Mouse (Mus musculus) intestine, embryonic 14.5 days (tissue): ENCODE results near the gene Uqcc3. TPM values are rescaled to one million over a fixed set of nuclear protein-coding genes. Genes with fewer than 3 reads are reported as not detected.

ENCODE experiments used
- ATAC-seq: fragments of 200-750 bp; cut with Nextera tagmentation; replicated peaks from 2 replicates; pipeline ENCODE4 v1.8.0; 2017; ENCODE audit warnings: low read depth, moderate number of reproducible peaks, moderate TSS enrichment, moderate library complexity; ENCODE audit not compliant: low FRiP score, low TSS enrichment
- DNase-seq: peaks from one replicate; pipeline ENCODE4 v3.0.0-alpha.2; 2018; ENCODE audit warnings: low spot score
- H3K27ac ChIP-seq: fragments of 300-500 bp; sonication (generic); 2 replicates; pipeline ENCODE4 v1.5.1; 2014; ENCODE audit warnings: low read depth, mild to moderate bottlenecking, control low read depth
- H3K27me3 ChIP-seq: fragments of 300-500 bp; sonication (generic); replicated peaks from 2 replicates; pipeline ENCODE4 v1.6.1; 2014; ENCODE audit warnings: low read length, control low read depth; ENCODE audit not compliant: control insufficient read depth, insufficient read depth
- H3K36me3 ChIP-seq: fragments of 300-500 bp; sonication (generic); 2 replicates; pipeline ENCODE4 v1.6.1; 2014; ENCODE audit warnings: low read length, control low read depth; ENCODE audit not compliant: control insufficient read depth, insufficient read depth
- H3K4me1 ChIP-seq: fragments of 300-500 bp; sonication (generic); replicated peaks from 2 replicates; pipeline ENCODE4 v1.6.1; 2014; ENCODE audit warnings: low read length, control low read depth, mixed read lengths; ENCODE audit not compliant: control insufficient read depth, insufficient read depth
- H3K4me2 ChIP-seq: fragments of 300-500 bp; sonication (generic); 2 replicates; pipeline ENCODE4 v1.6.1; 2014; ENCODE audit warnings: low read length
- H3K4me3 ChIP-seq: fragments of 300-500 bp; sonication (generic); 2 replicates; pipeline ENCODE4 v1.5.1; 2014; ENCODE audit warnings: low read depth, low read length, control low read depth, mixed read lengths
- H3K9ac ChIP-seq: fragments of 300-500 bp; sonication (generic); 2 replicates; pipeline ENCODE4 v1.6.1; 2014; ENCODE audit warnings: mild to moderate bottlenecking, low read length
- H3K9me3 ChIP-seq: fragments of 300-500 bp; sonication (generic); 2 replicates; pipeline ENCODE4 v1.6.1; 2016; ENCODE audit warnings: low read length, control low read depth; ENCODE audit not compliant: control insufficient read depth
- WGBS: fragments of 180-500 bp; shearing (Covaris S2); extraction: QIAGEN DNeasy Blood & Tissue Kit; methylation state at CpG from one replicate; pipeline ENCODE4 v1.1.7; 2014; 5-methylcytosine and 5-hydroxymethylcytosine counted together
- polyA plus RNA-seq: library from polyadenylated mRNA; unstranded; fragments of >200 nt; fragmentation: Nextera tagmentation; extraction: Ambion mirVana; gene quantifications from 2 replicates; pipeline ENCODE4 v1.2.1, GENCODE M21; 2014

The Uqcc3 gene
- polyA plus RNA-seq, 1 experiment from 2014 or later, result 57.1 TPM

GRCm38 (mm10) chr19:8920073-8920736 is 39.5 kb upstream of the Uqcc3 start, which contains the start of gene B3gat3:
Gene B3gat3, plus strand, starts transcription at chr19:8920374.
- no peaks in the 10 kb centered on the region for H3K9me3 ChIP-seq
- H3K4me3 ChIP-seq, result peak within 1 kb of the TSS; percentile 87
- ATAC-seq (peak; percentile 98), DNase-seq (peak; percentile 95)
- H3K4me1 ChIP-seq, result peaks cover 11% of the 10 kb centered on the region
- peak within 1 kb of the TSS; percentile 78 for H3K9ac ChIP-seq
- no peaks in the 10 kb centered on the region for H3K27me3 ChIP-seq
- 2% methylated on average over 40 of the region's 50 CpGs for WGBS
- peaks cover 33% of the 10 kb centered on the region for H3K36me3 ChIP-seq
- peak within 1 kb of the TSS; percentile 86 for H3K27ac ChIP-seq
- H3K4me2 ChIP-seq, result peak within 1 kb of the TSS; percentile 65

GRCm38 (mm10) chr19:8919684-8920072 is 39.0 kb upstream of the Uqcc3 start:
- peak overlapping the region; percentile 86 for H3K27ac ChIP-seq
- peaks cover 11% of the 10 kb centered on the region for H3K4me1 ChIP-seq
- 70% methylated on average over 6 of the region's 6 CpGs for WGBS
- H3K9me3 ChIP-seq, result no peaks in the 10 kb centered on the region
- H3K9ac ChIP-seq, result peak overlapping the region; percentile 78
- DNase-seq (no peak), ATAC-seq (no peak)
- peak overlapping the region; percentile 65 for H3K4me2 ChIP-seq
- peaks cover 38% of the 10 kb centered on the region for H3K36me3 ChIP-seq
- peak overlapping the region; percentile 87 for H3K4me3 ChIP-seq
- no peaks in the 10 kb centered on the region for H3K27me3 ChIP-seq

- peaks cover 44% of the 10 kb centered on the region for H3K36me3 ChIP-seq
- H3K4me3 ChIP-seq, result no peak overlapping the region
- DNase-seq (no peak), ATAC-seq (no peak)
- no peaks in the 10 kb centered on the region for H3K9me3 ChIP-seq
- no peak overlapping the region for H3K4me2 ChIP-seq
- no peaks in the 10 kb centered on the region for H3K27me3 ChIP-seq
- H3K4me1 ChIP-seq, result peaks cover 11% of the 10 kb centered on the region
- H3K9ac ChIP-seq, result no peak overlapping the region
- H3K27ac ChIP-seq, result no peak overlapping the region
- 90% methylated on average over 3 of the region's 3 CpGs for WGBS
Observed at GRCm38 (mm10) chr19:8919000-8919399, 38.3 kb upstream of the Uqcc3 start.

GRCm38 (mm10) chr19:8914212-8914611 is 33.5 kb upstream of the Uqcc3 start:
- Histone ChIP-seq H3K27ac (no peak overlapping the region), H3K4me3 (no peak overlapping the region), H3K36me3 (peaks cover 81% of the 10 kb centered on the region), H3K9me3 (no peaks in the 10 kb centered on the region), H3K4me2 (no peak overlapping the region), H3K9ac (no peak overlapping the region), H3K27me3 (no peaks in the 10 kb centered on the region), H3K4me1 (no peaks in the 10 kb centered on the region)
- no peak for DNase-seq
- ATAC-seq, result no peak
- 95% methylated on average over 3 of the region's 3 CpGs for WGBS

- peaks cover 100% of the 10 kb centered on the region for H3K36me3 ChIP-seq
- H3K4me3 ChIP-seq, result no peak overlapping the region
- DNase-seq (no peak), ATAC-seq (no peak)
- H3K9ac ChIP-seq, result no peak overlapping the region
- H3K4me1 ChIP-seq, result no peaks in the 10 kb centered on the region
- no peaks in the 10 kb centered on the region for H3K27me3 ChIP-seq
- WGBS, result 93% methylated on average over 5 of the region's 5 CpGs
- H3K9me3 ChIP-seq, result no peaks in the 10 kb centered on the region
- H3K27ac ChIP-seq, result no peak overlapping the region
- H3K4me2 ChIP-seq, result no peak overlapping the region
Observed at GRCm38 (mm10) chr19:8911810-8912209, 31.1 kb upstream of the Uqcc3 start.

GRCm38 (mm10) chr19:8908531-8908930 is 27.8 kb upstream of the Uqcc3 start:
- no peak overlapping the region for H3K4me2 ChIP-seq
- 90% methylated on average over 6 of the region's 6 CpGs for WGBS
- H3K4me3 ChIP-seq, result no peak overlapping the region
- H3K4me1 ChIP-seq, result no peaks in the 10 kb centered on the region
- DNase-seq (no peak), ATAC-seq (no peak)
- H3K9me3 ChIP-seq, result no peaks in the 10 kb centered on the region
- no peak overlapping the region for H3K27ac ChIP-seq
- H3K9ac ChIP-seq, result no peak overlapping the region
- no peaks in the 10 kb centered on the region for H3K27me3 ChIP-seq
- H3K36me3 ChIP-seq, result peaks cover 97% of the 10 kb centered on the region

- Histone ChIP-seq H3K36me3 (peaks cover 63% of the 10 kb centered on the region), H3K4me1 (peaks cover 12% of the 10 kb centered on the region), H3K27me3 (no peaks in the 10 kb centered on the region), H3K9me3 (no peaks in the 10 kb centered on the region), H3K9ac (no peak overlapping the region), H3K27ac (no peak overlapping the region), H3K4me2 (no peak overlapping the region), H3K4me3 (no peak overlapping the region)
- 95% methylated on average over 5 of the region's 5 CpGs for WGBS
- no peak for ATAC-seq
- DNase-seq, result no peak
Observed at GRCm38 (mm10) chr19:8903412-8903811, 22.7 kb upstream of the Uqcc3 start.

- Histone ChIP-seq H3K27ac (0 out of 2 replicates have a peak overlapping the region, but pooled peaks have one; percentile 0), H3K4me2 (peak overlapping the region; percentile 85), H3K27me3 (no peaks in the 10 kb centered on the region), H3K4me1 (peaks cover 21% of the 10 kb centered on the region), H3K9ac (peak overlapping the region; percentile 97), H3K4me3 (peak overlapping the region; percentile 96), H3K36me3 (peaks cover 47% of the 10 kb centered on the region), H3K9me3 (no peaks in the 10 kb centered on the region)
- DNase-seq (no peak), ATAC-seq (no peak)
- 39% methylated on average over 3 of the region's 3 CpGs for WGBS
Observed at GRCm38 (mm10) chr19:8899079-8899478, 18.4 kb upstream of the Uqcc3 start.

- no peaks in the 10 kb centered on the region for H3K27me3 ChIP-seq
- peak overlapping the region; percentile 84 for H3K27ac ChIP-seq
- ATAC-seq (no peak), DNase-seq (no peak)
- H3K9ac ChIP-seq, result peak overlapping the region; percentile 97
- no peaks in the 10 kb centered on the region for H3K9me3 ChIP-seq
- peaks cover 21% of the 10 kb centered on the region for H3K4me1 ChIP-seq
- H3K4me2 ChIP-seq, result peak overlapping the region; percentile 85
- H3K4me3 ChIP-seq, result peak overlapping the region; percentile 96
- H3K36me3 ChIP-seq, result peaks cover 43% of the 10 kb centered on the region
- whole genome bisulfite sequencing, result 4% methylated on average over 13 of the region's 13 CpGs
Observed at GRCm38 (mm10) chr19:8898576-8898975, 17.9 kb upstream of the Uqcc3 start.
